Mouse (Mus musculus) Patski (cell line): ENCODE measurements at regions not wholly inside any gene's neighbourhood (a gene's known extent, or its start where the extent isn't known, plus 50 kb on each side); places are given as distances from the start of the nearest gene placed in this dataset.

Experiments used
- ATAC-seq: fragments of 100-300 bp; one replicate; pipeline ENCODE4 v1.8.0; 2021
- CTCF ChIA-PET: fragments of 350-600 bp; sonication (Branson Sonifier 250); formaldehyde crosslinking; loops from one replicate; lab custom pipeline; 2022; ENCODE audit warnings: inconsistent platforms; lab: Charles Lee
- POLR2A ChIA-PET: fragments of 350-600 bp; sonication (Branson Sonifier 250); formaldehyde crosslinking; loops from one replicate; lab custom pipeline; 2022; ENCODE audit warnings: antibody characterized with exemption, inconsistent platforms; lab: Charles Lee
- DNase-seq: peaks from one replicate; pipeline ENCODE4 v3.0.0-alpha.2; 2011; ENCODE audit warnings: low read depth, low spot score
- H3K27me3 ChIP-seq: fragments of 371-371 bp; one replicate; pipeline ENCODE4 v1.5.1; 2021
- CTCF ChIP-seq: fragments of 100-300 bp; IDR thresholded peaks from one replicate; pipeline ENCODE4 v1.5.1; 2021
- in situ Hi-C: fragments of 300-500 bp; cut with MboI; formaldehyde crosslinking; loops from 3 replicates; pipeline ENCODE4 v1.11.1; 2018; ENCODE audit warnings: low pct_unique_long_range_greater_than_20kb, mixed read lengths

- ChIA-PET POLR2A (no interaction called here), CTCF (interaction anchor here (3.6 kb wide), 1 partner anchor 11 kb away, joined by 12 read pairs; no protein-coding TSS in a partner anchor)
- no peaks in the 10 kb centered on the region for H3K27me3 ChIP-seq
- no peak for TF ChIP-seq CTCF
- ATAC-seq (no peak), DNase-seq (no peak)
- in situ Hi-C loops: loop anchor here (10.0 kb wide), 1 partner anchor 177 kb away; no protein-coding TSS in a partner anchor
Observed at GRCm38 (mm10) chr8:8452226-8452625, 208.8 kb downstream of the Efnb2 start.

- in situ Hi-C loops: no loop called here
- DNase-seq (no peak), ATAC-seq (no peak)
- CTCF ChIA-PET: no interaction called here
- H3K27me3 ChIP-seq: no peaks in the 10 kb centered on the region
- TF ChIP-seq CTCF: no peak
- POLR2A ChIA-PET: interaction anchor here (0.6 kb wide), 1 partner anchor 280 kb away, joined by 3 read pairs; no protein-coding TSS in a partner anchor
Observed at GRCm38 (mm10) chr8:8448911-8449310, 212.1 kb downstream of the Efnb2 start.

- TF ChIP-seq CTCF: no peak
- no peaks in the 10 kb centered on the region for H3K27me3 ChIP-seq
- POLR2A ChIA-PET: no interaction called here
- ATAC-seq (no peak), DNase-seq (no peak)
- in situ Hi-C loops: no loop called here
- CTCF ChIA-PET: interaction anchor here (1.0 to 2.9 kb wide), 2 partner anchors 9 to 13 kb away, joined by 3 to 11 read pairs; no protein-coding TSS in a partner anchor
Observed at GRCm38 (mm10) chr8:8441568-8441967, 219.5 kb downstream of the Efnb2 start.

- no peak for DNase-seq
- TF ChIP-seq CTCF: no peak
- in situ Hi-C loops: no loop called here
- ChIA-PET POLR2A (no interaction called here), CTCF (interaction anchor here (1.3 to 2.9 kb wide), 2 partner anchors 9 kb away, joined by 3 to 11 read pairs; no protein-coding TSS in a partner anchor)
- no peaks in the 10 kb centered on the region for H3K27me3 ChIP-seq
- no peak for ATAC-seq
Observed at GRCm38 (mm10) chr8:8440903-8441302, 220.1 kb downstream of the Efnb2 start.

- DNase-seq (no peak), ATAC-seq (no peak)
- H3K27me3 ChIP-seq: no peaks in the 10 kb centered on the region
- CTCF ChIA-PET: no interaction called here
- POLR2A ChIA-PET: no interaction called here
- in situ Hi-C loops: no loop called here
- no peak for TF ChIP-seq CTCF
Observed at GRCm38 (mm10) chr8:8426201-8426600, 234.8 kb downstream of the Efnb2 start.

GRCm38 (mm10) chr8:8423443-8423842, 237.6 kb downstream of the Efnb2 start:
- DNase-seq: no peak
- in situ Hi-C loops: no loop called here
- no peaks in the 10 kb centered on the region for H3K27me3 ChIP-seq
- ChIA-PET CTCF (no interaction called here), POLR2A (no interaction called here)
- no peak for ATAC-seq
- no peak for TF ChIP-seq CTCF

GRCm38 (mm10) chr8:8421713-8422112, 239.3 kb downstream of the Efnb2 start:
- H3K27me3 ChIP-seq: no peaks in the 10 kb centered on the region
- CTCF ChIA-PET: interaction anchor here (1.1 kb wide), 1 partner anchor 8 kb away, joined by 3 read pairs; no protein-coding TSS in a partner anchor
- ATAC-seq (no peak), DNase-seq (no peak)
- in situ Hi-C loops: no loop called here
- no peak for TF ChIP-seq CTCF
- POLR2A ChIA-PET: no interaction called here

GRCm38 (mm10) chr8:8419360-8420330, 241.4 kb downstream of the Efnb2 start:
- no peak for TF ChIP-seq CTCF
- H3K27me3 ChIP-seq: no peaks in the 10 kb centered on the region
- ATAC-seq (no peak), DNase-seq (no peak)
- ChIA-PET CTCF (no interaction called here), POLR2A (no interaction called here)
- in situ Hi-C loops: no loop called here

- TF ChIP-seq CTCF: no peak
- no peak for DNase-seq
- CTCF ChIA-PET: no interaction called here
- H3K27me3 ChIP-seq: no peaks in the 10 kb centered on the region
- in situ Hi-C loops: no loop called here
- POLR2A ChIA-PET: no interaction called here
- ATAC-seq: no peak
Observed at GRCm38 (mm10) chr8:8418929-8419328, 242.1 kb downstream of the Efnb2 start.

GRCm38 (mm10) chr8:8418525-8418924, 242.5 kb downstream of the Efnb2 start:
- TF ChIP-seq CTCF: no peak
- no peak for DNase-seq
- in situ Hi-C loops: no loop called here
- no peaks in the 10 kb centered on the region for H3K27me3 ChIP-seq
- no peak for ATAC-seq
- ChIA-PET CTCF (no interaction called here), POLR2A (no interaction called here)

GRCm38 (mm10) chr8:8416092-8416701, 244.8 kb downstream of the Efnb2 start:
- DNase-seq (no peak), ATAC-seq (no peak)
- in situ Hi-C loops: no loop called here
- TF ChIP-seq CTCF: no peak
- H3K27me3 ChIP-seq: no peaks in the 10 kb centered on the region
- ChIA-PET POLR2A (no interaction called here), CTCF (no interaction called here)
